Mouse (Mus musculus) erythroblast, embryonic 14.5 days (primary cell): ENCODE measurements around the gene Mtss1l. TPM values are rescaled to one million over a fixed set of nuclear protein-coding genes. Genes with fewer than 3 reads are reported as not detected.

ENCODE experiments used
- H3K27me3 ChIP-seq: 2 replicates; pipeline ENCODE4 v1.6.1; 2012; ENCODE audit warnings: inconsistent platforms; ENCODE audit not compliant: control insufficient read depth
- H3K36me3 ChIP-seq: 2 replicates; pipeline ENCODE4 v1.6.1; 2012; ENCODE audit warnings: mild to moderate bottlenecking, inconsistent platforms; ENCODE audit not compliant: control insufficient read depth
- H3K4me1 ChIP-seq: 2 replicates; pipeline ENCODE4 v1.6.1; 2012; ENCODE audit warnings: inconsistent platforms; ENCODE audit not compliant: control insufficient read depth
- H3K4me3 ChIP-seq: replicated peaks from 2 replicates; pipeline ENCODE3; 2012; ENCODE audit warnings: moderate library complexity, mild to moderate bottlenecking, inconsistent platforms
- H3K9me3 ChIP-seq: 2 replicates; pipeline ENCODE4 v1.6.1; 2012; ENCODE audit warnings: low read length, inconsistent platforms, mixed read lengths; ENCODE audit not compliant: control insufficient read depth
- GATA1 ChIP-seq: IDR thresholded peaks from 2 replicates; pipeline ENCODE4 v1.6.1; 2012; ENCODE audit warnings: low read length, inconsistent platforms, mixed read lengths
- TAL1 ChIP-seq: IDR thresholded peaks from 3 replicates; pipeline ENCODE4 v1.6.1; 2012; ENCODE audit warnings: low read length, inconsistent platforms, mixed read lengths
- polyA plus RNA-seq: library from polyadenylated mRNA; stranded (reverse); fragments of >175 nt; gene quantifications from 2 replicates; pipeline ENCODE4 v1.2.3, GENCODE M21; 2012

Mtss1l gene
- polyA plus RNA-seq, 1 experiment = 0.12 TPM

DNA sequence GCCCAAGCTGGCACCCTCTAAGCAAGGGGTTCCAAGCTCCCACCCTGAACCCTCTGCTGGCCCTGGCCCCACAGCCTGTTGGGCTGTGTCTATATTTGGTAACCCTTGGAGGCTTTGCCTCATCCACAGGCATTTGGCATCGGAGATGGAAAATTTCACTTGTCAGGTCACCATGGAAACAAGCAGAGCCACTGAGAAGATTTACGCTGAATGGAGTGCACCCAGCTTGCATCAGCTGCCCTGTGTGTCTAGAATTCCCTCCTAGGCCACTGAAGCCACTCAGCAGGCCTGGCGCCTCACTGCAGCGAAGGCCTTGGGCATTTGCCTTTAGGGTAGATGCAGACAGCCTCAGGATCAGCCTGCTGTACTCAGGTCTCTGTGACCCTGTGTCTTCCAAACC is 5.2 kb upstream of the Mtss1l start:
- H3K36me3 ChIP-seq = peaks cover 45% of the 10 kb centered on the region
- peaks cover 24% of the 10 kb centered on the region for H3K27me3 ChIP-seq
- H3K9me3 ChIP-seq = no peaks in the 10 kb centered on the region
- TF ChIP-seq GATA1 = no peak
- TF ChIP-seq TAL1 = no peak
- H3K4me3 ChIP-seq = no peak overlapping the region
- no peaks in the 10 kb centered on the region for H3K4me1 ChIP-seq

DNA sequence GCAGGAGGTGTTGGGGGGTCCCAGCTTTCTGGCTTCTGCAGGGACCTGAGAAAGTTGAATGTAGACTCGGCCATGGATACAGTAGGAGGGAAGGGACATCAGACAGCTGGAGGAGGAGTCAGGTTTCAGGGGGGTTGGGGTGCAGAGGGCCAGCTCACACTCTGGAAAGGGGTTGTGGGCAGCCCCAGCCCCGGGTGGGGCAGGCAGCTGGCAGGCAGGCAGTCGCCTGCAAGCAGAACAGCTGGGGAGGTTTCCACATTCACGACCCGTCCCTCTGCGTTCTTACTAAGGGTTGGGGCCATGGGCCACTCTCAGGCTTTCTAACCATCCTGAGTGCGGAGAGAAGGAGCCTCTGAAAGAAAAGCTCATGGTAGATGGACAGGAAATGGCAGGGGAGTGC is 4.1 kb upstream of the Mtss1l start:
- TF ChIP-seq GATA1 (no peak), TAL1 (no peak)
- H3K4me1 ChIP-seq = no peaks in the 10 kb centered on the region; the same call in 1 of the 2 replicates
- H3K36me3 ChIP-seq = peaks cover 34% of the 10 kb centered on the region
- peaks cover 35% of the 10 kb centered on the region for H3K27me3 ChIP-seq
- no peak overlapping the region for H3K4me3 ChIP-seq
- no peaks in the 10 kb centered on the region for H3K9me3 ChIP-seq

DNA sequence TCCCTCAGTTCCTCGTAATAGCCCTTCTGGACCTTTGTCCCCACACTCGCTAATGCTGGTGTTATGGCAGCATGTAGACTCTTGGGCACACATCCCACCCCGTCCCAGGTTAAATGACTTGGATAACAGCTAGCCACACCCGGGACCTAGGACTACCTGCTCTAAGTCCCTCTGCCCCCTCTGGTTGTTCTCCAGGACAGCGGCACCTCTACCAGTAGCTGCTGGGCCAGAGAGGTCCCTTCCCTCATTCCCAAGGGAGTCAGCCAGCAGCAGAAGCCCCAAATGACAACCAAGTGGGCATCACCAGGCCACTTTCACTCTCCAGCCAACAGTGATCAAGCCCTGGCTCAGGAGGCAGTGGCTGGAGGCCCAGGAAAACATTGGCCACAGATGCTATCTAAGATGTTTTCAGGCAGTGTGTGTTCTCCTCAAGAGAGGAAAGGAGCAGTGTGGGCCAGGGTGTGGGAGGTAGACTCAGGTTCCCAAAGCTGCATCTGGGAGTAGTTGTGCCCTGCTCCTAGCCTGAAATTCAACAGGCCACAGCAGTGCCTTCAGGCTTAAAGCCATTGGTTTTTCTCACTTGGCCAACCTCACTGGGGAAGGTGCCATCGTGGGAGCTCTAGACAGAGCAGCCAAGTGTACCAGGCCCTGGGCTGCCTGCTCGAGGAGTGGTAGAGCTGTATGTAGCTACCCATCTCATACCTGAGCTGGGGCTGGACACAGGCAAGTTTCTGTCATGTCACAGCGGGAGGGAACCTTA is 2.9 kb upstream of the Mtss1l start:
- TF ChIP-seq GATA1 = no peak
- no peak for TF ChIP-seq TAL1
- peaks cover 22% of the 10 kb centered on the region for H3K36me3 ChIP-seq
- H3K4me3 ChIP-seq = no peak overlapping the region
- H3K27me3 ChIP-seq = peaks cover 47% of the 10 kb centered on the region
- H3K4me1 ChIP-seq = no peaks in the 10 kb centered on the region; the same call in 1 of the 2 replicates
- no peaks in the 10 kb centered on the region for H3K9me3 ChIP-seq

DNA sequence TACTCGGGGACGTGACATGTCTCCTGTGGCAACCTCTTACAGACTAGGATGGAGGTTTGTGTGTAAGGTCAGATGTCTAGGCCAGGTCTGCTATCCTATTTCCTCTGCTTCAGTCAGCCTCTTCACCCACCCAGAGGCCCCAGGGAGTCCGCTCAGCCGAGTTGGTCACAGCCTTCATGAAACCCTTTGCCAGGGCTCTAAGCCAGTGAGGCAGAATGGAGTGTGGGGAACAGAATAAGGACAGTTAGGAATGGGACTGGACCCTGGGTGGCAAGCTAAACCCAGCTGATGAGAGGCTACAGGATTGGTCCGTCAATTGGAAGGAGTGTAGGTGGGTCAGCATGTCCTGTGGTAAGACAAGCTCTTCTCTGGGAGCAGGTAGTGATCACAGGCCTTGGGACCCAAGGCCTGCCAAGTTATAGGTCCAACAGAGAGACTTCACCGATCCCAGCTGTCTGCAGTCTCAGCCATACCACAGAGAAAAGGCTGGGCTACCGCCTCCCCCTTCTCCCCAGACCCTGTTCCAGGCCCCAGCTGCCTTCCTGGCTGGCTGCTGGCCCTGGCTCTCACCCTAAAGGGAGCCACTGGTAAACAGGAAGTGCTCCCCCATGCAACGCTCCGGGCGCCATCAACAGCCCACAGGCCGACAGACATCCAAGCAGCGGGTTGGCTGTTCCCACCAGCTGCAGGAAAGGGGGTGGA is 2.2 kb upstream of the Mtss1l start:
- Histone ChIP-seq H3K27me3 (peaks cover 51% of the 10 kb centered on the region), H3K9me3 (no peaks in the 10 kb centered on the region), H3K4me1 (no peaks in the 10 kb centered on the region; the same call in 1 of the 2 replicates), H3K36me3 (peaks cover 14% of the 10 kb centered on the region), H3K4me3 (no peak overlapping the region)
- TF ChIP-seq TAL1 (no peak), GATA1 (no peak)

DNA sequence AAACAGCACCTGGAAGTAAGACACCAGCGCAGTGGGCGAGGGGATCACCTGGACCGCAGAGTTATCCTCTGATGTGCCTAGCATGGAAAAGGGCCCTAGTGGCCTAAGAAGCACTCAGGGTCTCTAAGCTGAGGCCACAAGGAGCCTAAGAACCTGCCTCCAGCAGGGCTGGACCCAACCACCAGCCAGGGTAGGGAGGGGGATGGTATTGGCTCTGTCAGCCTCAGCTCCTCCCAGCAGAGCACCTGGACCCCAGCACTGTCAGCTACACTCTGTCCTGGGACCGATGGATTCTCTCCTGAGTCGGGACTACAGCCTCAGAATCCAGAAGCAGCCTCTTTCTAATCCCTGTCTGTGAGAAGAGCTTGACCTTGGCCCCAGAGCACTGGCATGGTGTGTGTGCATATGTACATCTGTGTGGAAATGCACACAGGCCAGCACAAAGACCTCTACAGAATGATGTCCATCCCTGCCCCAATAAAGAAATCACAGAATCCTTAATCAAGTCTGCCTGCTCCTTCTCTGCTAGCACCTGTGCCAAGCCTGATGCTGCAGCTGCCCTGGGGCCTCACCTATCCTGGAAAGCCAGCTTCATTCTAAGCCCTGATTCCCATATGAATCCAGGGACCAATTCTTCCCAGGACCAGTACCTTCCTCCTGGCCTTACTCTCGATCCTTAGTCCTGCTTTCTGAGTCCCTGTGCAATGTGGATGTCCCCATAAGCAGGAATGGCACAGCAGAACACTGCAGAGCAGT is 1.2 kb upstream of the Mtss1l start:
- H3K4me1 ChIP-seq = no peaks in the 10 kb centered on the region; the same call in 1 of the 2 replicates
- peaks cover 7% of the 10 kb centered on the region for H3K36me3 ChIP-seq
- no peaks in the 10 kb centered on the region for H3K9me3 ChIP-seq
- peaks cover 51% of the 10 kb centered on the region for H3K27me3 ChIP-seq
- TF ChIP-seq TAL1 (no peak), GATA1 (no peak)
- H3K4me3 ChIP-seq = no peak overlapping the region

DNA sequence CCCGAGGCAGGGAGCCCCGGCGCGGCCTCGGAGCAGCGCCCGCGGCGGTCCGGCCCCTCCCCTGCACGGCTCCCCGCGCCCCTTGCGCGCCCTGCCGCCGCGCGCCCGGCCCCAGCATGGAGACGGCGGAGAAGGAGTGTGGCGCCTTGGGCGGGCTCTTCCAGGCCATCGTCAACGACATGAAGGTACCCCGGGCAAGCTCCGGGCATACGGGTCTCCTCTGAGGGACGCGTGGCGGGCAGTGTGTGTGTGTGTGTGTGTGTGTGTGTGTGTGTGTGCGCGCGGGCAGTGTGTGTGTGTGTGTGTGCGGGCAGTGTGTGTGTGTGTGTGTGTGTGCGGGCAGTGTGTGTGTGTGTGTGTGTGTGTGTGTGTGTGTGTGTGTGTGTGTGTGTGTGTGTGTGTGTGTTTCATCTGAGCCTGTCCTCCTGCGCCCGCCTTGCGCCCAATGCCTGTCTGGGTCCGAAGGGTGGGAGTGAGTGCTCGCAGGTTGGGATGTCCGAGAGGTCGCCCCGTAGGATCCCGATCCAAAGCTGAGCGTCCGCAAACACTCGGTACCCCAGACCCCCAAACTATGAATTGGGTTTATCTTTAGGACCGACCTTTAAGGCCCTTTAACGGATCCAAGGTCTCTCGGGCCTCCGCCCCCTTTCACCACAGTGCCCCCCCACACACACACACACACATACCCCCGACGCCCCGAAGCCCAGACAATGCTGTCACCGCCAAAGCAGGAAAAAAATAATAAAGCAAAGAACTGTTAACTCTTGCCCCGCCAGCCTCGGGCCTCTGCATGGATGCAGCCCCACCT is 534 bp downstream of the Mtss1l start:
- no peaks in the 10 kb centered on the region for H3K36me3 ChIP-seq
- no peaks in the 10 kb centered on the region for H3K9me3 ChIP-seq
- H3K4me1 ChIP-seq = no peaks in the 10 kb centered on the region; the same call in 1 of the 2 replicates
- peak overlapping the region; percentile 52 for H3K4me3 ChIP-seq
- TF ChIP-seq TAL1 (no peak), GATA1 (no peak)
- peaks cover 51% of the 10 kb centered on the region for H3K27me3 ChIP-seq

DNA sequence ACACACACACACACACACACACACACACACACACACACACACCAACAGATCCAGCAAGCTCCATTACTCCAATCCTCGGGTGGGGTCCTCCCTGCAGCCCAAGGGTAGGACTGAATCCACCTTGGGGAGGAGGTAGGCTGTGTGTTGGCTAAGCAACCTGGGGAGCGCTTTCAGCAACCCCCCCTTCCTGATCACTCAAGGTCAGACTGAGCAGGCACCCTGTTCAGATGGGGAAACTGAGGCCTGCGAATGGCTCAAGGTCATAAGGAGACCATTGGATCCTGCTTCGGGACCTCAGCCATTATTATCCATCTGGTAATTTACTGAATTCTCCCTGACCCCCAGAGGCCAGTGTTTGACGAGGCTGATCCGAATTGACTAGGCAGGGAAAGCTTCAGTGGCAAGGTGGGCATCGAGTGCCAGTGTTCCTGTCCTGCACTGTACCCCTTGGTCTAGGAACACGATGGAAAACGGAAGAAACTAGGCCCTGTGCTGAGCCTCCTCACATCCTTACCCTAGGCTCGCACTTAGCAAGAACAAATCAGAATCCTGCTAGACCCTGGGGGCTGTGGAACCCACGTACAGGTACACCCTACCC is 1.2 kb downstream of the Mtss1l start:
- Histone ChIP-seq H3K27me3 (peaks cover 51% of the 10 kb centered on the region), H3K4me3 (no peak overlapping the region), H3K36me3 (no peaks in the 10 kb centered on the region; the same call in 1 of the 2 replicates), H3K4me1 (no peaks in the 10 kb centered on the region; the same call in none of the 2 replicates), H3K9me3 (no peaks in the 10 kb centered on the region)
- TF ChIP-seq TAL1 (no peak), GATA1 (no peak)

DNA sequence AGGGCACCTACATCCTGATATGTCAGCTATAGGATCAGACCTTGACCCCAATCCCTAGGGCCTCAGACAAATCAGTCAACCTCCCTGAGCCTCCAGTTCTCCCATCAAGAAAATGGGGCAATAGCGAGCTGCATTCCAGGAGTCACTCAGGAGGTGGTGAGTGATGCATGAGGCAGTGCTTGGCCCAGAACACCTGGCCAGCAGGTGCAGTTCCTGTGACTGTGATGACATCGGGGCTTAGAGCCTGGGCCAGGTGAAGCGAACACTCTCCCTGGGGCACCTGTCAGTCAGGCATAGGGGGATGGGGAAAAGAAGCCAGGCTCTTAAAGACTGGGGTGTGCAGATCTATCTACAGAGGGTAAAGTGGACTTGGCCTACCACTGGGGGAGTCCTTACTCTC is 3.2 kb downstream of the Mtss1l start:
- H3K36me3 ChIP-seq = no peaks in the 10 kb centered on the region; the same call in 1 of the 2 replicates
- H3K9me3 ChIP-seq = no peaks in the 10 kb centered on the region
- TF ChIP-seq GATA1 (no peak), TAL1 (no peak)
- no peaks in the 10 kb centered on the region; the same call in none of the 2 replicates for H3K4me1 ChIP-seq
- no peak overlapping the region for H3K4me3 ChIP-seq
- peaks cover 43% of the 10 kb centered on the region for H3K27me3 ChIP-seq
